Mouse (Mus musculus) liver, adult 2 months (tissue): ENCODE measurements around the gene Fam166a.

Experiments
- CTCF ChIP-seq: fragments of 200-500 bp; IDR thresholded peaks from 2 replicates; pipeline ENCODE4 v1.5.1; 2011; ENCODE audit warnings: low read depth, low read length, control low read depth
- POLR2A ChIP-seq: fragments of 200-500 bp; IDR thresholded peaks from 2 replicates; pipeline ENCODE4 v1.6.1; 2011; ENCODE audit warnings: low read length, control low read depth; ENCODE audit not compliant: insufficient read depth; ENCODE audit errors: extremely low read depth

DNA sequence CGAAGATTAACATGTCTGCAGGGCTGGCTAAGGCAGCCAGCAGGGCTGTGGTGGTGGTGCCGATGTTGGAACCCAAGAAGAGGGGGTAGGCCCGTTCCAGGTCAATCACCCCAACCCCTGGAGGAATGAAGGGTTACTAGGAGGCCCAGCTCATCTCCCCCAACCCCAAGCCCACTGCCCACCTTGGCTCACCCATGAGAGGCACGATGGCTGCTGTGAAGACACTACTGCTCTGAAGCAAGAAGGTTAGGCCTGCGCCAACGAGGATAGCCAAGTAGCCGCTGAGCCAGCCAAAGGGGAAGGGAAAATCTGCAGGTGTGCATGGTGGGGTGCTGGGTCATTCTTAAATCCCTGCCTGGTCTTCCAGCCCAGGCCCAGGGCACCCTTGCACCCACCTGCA lies 12.0 kb downstream of the Fam166a start:
- TF ChIP-seq POLR2A (no peak), CTCF (no peak)
